Mouse (Mus musculus) thymus, adult 2 months (tissue): ENCODE measurements around the gene Fdx1l.

ENCODE experiments used
- CTCF ChIP-seq: fragments of 200-500 bp; IDR thresholded peaks from 2 replicates; pipeline ENCODE4 v1.5.1; 2012; ENCODE audit warnings: mild to moderate bottlenecking, control low read depth, low read length, moderate library complexity, borderline replicate concordance; ENCODE audit not compliant: control insufficient read depth, poor library complexity, insufficient read depth; ENCODE audit errors: extremely low read depth
- POLR2A ChIP-seq: fragments of 200-500 bp; IDR thresholded peaks from 2 replicates; pipeline ENCODE4 v1.6.1; 2012; ENCODE audit warnings: mild to moderate bottlenecking, low read length, control low read depth, moderate library complexity; ENCODE audit not compliant: control insufficient read depth, poor library complexity, insufficient read depth; ENCODE audit errors: extremely low read depth

DNA sequence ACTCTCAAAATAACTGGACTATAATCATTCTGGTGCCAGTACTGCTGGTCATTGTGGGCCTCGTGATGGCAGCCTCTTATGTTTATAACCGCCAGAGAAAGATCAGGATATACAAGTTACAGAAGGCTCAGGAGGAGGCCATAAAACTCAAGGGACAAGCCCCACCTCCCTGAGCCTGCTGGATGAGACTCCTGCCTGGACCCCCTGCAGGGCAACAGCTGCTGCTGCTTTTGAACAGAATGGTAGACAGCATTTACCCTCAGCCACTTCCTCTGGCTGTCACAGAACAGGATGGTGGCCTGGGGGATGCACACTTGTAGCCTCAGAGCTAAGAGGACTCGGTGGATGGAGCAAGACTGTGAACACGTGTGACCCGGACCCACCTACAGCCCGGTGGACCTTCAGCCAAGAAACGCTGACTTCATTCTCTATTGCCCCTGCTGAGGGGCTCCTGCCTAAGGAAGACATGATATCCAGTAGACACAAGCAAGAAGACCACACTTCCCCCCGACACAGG, 45.6 kb downstream of the Fdx1l start:
- TF ChIP-seq CTCF = no peak
- TF ChIP-seq POLR2A = no peak
